Mouse (Mus musculus) cerebral cortex, adult 2 months (tissue): ENCODE data around the gene Slc25a22.

Experiments
- WGBS: fragments of 180-500 bp; shearing (Covaris S2); methylation state at CpG from one replicate; pipeline ENCODE4 v1.1.7; 2018; 5-methylcytosine and 5-hydroxymethylcytosine counted together

The Slc25a22 gene

GRCm38 (mm10) chr7:141413331-141413730, 24.4 kb downstream of the Slc25a22 start:
- WGBS, result 3% methylated on average over 16 of the region's 16 CpGs

GRCm38 (mm10) chr7:141411667-141412066, 26.0 kb downstream of the Slc25a22 start:
- 95% methylated on average over 1 of the region's 1 CpGs for WGBS

GRCm38 (mm10) chr7:141410631-141411030, 27.1 kb downstream of the Slc25a22 start:
- 81% methylated on average over 8 of the region's 8 CpGs for WGBS

- 6% methylated on average over 11 of the region's 11 CpGs for WGBS
Observed at GRCm38 (mm10) chr7:141408833-141409232, 28.9 kb downstream of the Slc25a22 start.

- 94% methylated on average over 7 of the region's 7 CpGs for WGBS
Observed at GRCm38 (mm10) chr7:141407670-141408069, 30.0 kb downstream of the Slc25a22 start.

- 72% methylated on average over 4 of the region's 4 CpGs for WGBS
Observed at GRCm38 (mm10) chr7:141405466-141405865, 32.2 kb downstream of the Slc25a22 start.

GRCm38 (mm10) chr7:141403305-141403704, 34.4 kb downstream of the Slc25a22 start:
- WGBS, result 32% methylated on average over 5 of the region's 5 CpGs

GRCm38 (mm10) chr7:141395348-141395747, 42.3 kb downstream of the Slc25a22 start:
- whole genome bisulfite sequencing, result 68% methylated on average over 1 of the region's 1 CpGs

- WGBS, result 17% methylated on average over 6 of the region's 6 CpGs
Observed at GRCm38 (mm10) chr7:141394771-141395170, 42.9 kb downstream of the Slc25a22 start.

GRCm38 (mm10) chr7:141394158-141394557, 43.5 kb downstream of the Slc25a22 start:
- WGBS, result 85% methylated on average over 7 of the region's 7 CpGs

GRCm38 (mm10) chr7:141392552-141393222, 45.0 kb downstream of the Slc25a22 start:
- 9% methylated on average over 9 of the region's 9 CpGs for WGBS

GRCm38 (mm10) chr7:141391625-141392551, 45.8 kb downstream of the Slc25a22 start, which contains the start of gene Taldo1:
TSS of gene Taldo1 (plus strand) at chr7:141392199.
- WGBS, result under 1% methylated on average over 57 of the region's 57 CpGs

- 64% methylated on average over 9 of the region's 9 CpGs for WGBS
Observed at GRCm38 (mm10) chr7:141390326-141391259, 47.1 kb downstream of the Slc25a22 start.

- 72% methylated on average over 3 of the region's 3 CpGs for WGBS
Observed at GRCm38 (mm10) chr7:141388487-141389109, 49.1 kb downstream of the Slc25a22 start.

GRCm38 (mm10) chr7:141387807-141388486, 49.7 kb downstream of the Slc25a22 start:
- WGBS, result 54% methylated on average over 2 of the region's 2 CpGs

- WGBS, result 82% methylated on average over 4 of the region's 4 CpGs
Observed at GRCm38 (mm10) chr7:141381068-141381835, 56.4 kb downstream of the Slc25a22 start.
